Mouse (Mus musculus): ENCODE results near the gene Cdiptos. TPM values are rescaled to one million over a fixed set of nuclear protein-coding genes. Genes with fewer than 3 reads are reported as not detected.

The Cdiptos gene
- 2.0 TPM for polyA plus RNA-seq (2014; fragmentation: Illumina TruSeq; extraction: RNeasy Lipid Tissue Mini Kit (QIAGEN cat#74804); ENCODE audit: low read depth, low replicate concordance)

DNA sequence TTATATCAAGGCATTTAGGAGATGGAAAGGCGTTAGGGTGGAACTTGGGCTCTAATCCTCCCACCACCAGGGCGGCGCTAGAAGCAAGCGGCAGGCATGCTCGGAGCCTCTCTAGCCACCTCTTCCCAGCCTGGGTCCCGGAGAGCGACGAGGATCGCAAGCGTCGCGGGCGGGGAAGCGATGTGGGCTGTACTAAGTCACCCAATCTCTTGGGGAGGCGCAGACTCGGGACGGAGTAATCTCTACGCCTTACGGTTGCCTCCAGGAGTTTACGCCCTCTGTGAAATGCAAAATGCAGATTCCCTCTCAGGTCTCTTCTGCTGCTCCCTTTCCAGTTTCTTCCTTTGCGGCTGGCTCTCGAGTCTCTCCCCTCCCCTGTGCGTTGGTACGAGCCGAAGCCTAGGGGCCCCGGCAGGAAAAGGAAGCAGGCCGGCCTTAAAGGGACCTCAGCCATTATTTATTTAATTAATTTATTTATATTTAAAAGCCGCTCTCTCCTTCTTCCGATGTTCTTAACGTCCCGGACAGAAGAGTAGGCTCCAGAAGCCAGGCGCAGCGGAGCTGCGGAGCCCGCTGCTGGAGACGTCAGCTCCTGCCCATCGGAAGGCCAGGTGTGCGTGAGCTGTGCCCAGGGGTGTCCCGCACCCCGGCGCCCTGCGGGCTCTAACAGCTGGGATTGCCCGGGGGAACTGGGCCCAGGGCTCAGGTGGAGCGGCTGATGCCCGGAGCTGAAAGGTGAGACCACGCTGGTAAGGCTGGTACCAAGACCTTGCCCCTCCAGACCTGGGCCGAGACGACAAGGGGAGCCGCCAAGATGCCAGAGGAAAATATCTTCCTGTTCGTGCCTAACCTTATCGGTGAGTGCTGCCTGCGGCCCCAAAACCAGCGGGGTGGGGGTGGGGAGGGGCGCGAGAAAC is at the start of gene Cdiptos:
Cdiptos (minus strand) TSS at position 149 of the 917 bp plus-strand sequence.

DNA sequence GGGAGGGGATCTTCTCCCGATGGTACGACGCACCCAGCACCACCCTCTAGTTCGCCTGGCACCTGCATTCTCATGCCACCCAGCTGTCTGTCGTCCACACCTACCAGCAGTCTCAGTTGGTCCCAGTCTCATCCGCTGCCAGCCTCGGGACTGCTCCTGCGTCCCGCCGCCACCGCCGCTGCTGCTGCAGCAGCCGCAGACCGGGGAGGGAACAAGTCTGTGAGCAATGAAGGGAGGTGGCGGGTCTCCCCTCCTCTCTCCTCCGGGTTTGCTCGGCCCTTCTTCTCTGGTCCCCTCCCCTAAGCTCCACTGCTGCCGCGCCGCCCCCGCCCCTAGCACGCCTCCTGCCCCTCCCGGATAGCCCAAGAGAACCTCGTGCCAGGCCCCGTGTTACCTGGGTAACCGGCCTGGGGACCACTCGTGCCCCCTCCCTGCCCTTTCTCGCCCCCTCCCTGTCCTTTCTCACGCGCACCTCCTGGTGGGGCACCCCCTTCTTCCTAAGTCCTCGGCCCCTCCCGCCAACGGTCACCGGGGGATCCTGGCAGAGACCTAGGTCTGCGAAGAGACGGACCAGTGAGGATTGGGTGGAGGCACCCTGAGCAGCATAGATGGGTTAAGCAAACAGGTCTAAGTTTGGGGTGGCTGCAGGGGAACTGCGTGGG is 45.1 kb upstream of the Cdiptos start, which contains the start of the genes Gm42742 and Prrt2:
Gm42742 (minus strand) TSS at position 197 of the 662 bp plus-strand sequence.
Prrt2 (minus strand) TSS at position 311 of the 662 bp plus-strand sequence.

DNA sequence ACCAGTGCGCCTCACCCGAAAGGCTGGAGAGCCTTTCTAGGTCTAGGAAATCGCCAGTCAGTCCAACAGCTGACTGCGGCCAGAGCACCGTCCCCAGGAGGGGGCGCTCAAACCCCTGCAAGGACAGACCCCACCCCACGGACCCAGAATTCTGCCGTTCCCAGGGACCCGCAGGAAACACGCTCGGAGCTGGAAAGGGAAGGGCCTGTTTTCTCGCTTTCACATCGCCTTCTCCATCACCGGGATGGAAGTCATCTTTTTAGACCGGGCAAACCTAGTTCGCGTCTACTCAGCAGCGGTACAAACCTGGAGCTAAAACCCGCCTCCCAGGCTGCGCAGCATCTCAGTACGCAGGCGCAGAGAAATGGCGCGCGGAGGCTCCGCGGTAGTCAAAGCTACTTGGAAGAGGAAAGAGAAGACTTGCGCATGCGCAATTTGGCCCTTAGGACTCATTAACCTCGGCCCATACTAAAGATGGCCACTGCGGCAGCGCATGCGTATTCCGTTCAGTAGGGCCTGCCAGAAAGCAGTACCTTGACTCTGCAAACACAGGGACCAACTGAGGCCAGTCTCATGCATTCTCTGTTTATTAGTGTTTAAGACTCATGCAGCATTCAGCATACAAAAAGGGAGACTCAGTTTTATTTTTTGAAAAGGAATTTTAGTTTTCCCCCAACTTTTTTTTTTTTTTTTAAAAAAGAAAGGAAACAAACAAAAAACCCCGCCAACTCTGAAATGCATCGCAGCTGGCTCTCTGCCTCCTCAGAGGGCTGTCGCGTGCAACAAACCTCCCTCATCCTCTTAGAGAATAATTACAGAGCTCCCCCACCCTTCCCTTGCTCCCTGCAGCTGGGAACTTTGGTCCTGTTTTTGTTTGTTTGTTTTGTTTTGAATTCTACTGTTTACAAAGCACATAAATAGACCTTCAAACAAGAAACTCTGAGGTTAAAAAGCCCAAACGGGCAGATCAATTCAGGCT is 41.4 kb upstream of the Cdiptos start, which contains the start of gene Pagr1a:
Pagr1a (minus strand) TSS at position 382 of the 979 bp plus-strand sequence.

DNA sequence TGATC is 40.4 kb upstream of the Cdiptos start, which contains the start of gene Pagr1b:
Pagr1b (minus strand) TSS at position 4 of the 5 bp plus-strand sequence.

DNA sequence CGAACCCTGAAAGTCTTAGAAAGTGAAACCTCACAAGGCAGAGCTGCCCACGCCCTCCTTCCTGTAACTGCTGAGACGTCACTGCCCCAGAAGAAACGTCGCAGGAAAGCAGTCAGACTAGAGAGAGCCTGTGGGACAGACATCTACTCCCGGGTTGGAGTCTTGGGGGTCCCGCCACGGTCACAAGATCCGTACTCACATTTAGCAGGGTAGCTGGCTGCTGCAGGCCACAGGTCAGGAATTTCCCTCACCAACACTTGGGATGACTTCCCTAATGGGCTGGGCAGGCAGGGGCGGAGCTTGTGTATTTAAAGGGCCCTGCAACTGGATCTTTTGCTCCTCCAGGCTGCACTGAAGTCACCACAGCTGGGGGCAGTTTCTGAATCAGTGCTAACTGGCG is 38.4 kb upstream of the Cdiptos start, which contains the start of gene Mvp:
Mvp (minus strand) TSS at position 302 of the 400 bp plus-strand sequence.

DNA sequence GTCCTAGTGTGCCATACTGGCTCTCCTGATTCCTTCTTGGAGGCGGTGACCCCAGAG is 177 bp downstream of the Cdiptos start, which contains the start of gene Cdipt:
Cdipt (plus strand) TSS at position 22 of the 57 bp plus-strand sequence.

DNA sequence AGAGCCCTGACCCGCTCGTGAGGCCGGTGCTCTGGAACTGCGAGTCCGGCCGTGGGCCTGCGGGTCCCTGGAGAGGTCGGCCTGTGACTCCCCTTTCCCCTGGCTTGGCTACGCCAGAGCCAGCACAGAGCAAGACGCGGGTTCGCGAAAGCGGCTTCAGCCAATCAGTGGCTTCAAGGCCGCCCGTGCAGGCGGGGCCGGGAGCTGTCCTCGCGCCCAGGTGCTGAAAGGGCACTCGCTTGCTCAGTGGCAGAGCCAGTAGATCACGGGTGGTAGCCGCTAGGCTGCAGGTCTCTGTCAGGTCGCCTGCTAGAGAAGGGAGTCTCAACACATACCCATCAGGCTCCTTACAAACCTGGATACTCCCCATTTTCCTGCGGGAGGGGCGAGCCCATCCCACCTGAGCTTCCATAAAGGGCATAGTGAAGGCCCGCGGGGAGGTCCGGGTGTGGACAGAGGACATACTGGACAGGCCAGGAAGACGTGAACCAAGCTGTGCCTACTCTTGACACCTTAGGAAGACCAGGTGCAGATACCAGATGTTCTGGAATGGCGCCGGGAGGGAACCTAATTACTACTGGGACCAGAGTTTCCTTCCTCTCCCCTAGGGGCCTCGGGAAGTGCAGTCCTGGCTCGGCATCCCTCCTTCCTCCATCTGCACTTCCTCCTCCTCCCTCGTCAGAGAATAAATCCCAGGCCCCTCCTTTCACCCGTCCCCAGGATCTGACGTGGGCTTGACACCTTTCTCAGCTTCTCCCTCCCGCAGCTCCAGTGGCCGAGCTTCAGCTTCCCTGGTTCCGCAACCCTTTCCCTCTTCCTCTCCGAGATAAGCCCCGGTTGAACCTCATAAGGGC is 25.9 kb downstream of the Cdiptos start, which contains the start of gene Sez6l2:
Sez6l2 (plus strand) TSS at position 771 of the 854 bp plus-strand sequence.

DNA sequence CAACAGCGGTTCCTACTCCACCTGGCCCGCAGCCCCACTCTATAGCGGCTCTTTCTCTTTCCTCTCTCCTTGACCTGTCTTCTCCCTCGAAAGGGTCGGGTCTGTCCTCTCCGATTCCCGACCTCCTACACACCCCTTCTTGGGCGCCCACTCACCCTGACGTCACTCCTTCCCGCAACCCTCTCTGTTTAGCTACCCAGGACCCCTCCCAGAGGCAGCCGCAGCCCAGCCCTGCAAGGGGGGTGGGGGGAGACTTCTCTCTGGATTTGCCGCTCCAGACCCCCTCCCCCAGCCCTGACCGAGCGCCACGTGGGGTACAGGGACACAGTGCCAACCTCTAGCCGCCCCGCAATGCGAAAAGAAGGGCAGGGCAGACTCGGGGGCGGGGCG is 26.5 kb downstream of the Cdiptos start, which contains the start of gene Asphd1:
Asphd1 (minus strand) TSS at position 180 of the 390 bp plus-strand sequence.

DNA sequence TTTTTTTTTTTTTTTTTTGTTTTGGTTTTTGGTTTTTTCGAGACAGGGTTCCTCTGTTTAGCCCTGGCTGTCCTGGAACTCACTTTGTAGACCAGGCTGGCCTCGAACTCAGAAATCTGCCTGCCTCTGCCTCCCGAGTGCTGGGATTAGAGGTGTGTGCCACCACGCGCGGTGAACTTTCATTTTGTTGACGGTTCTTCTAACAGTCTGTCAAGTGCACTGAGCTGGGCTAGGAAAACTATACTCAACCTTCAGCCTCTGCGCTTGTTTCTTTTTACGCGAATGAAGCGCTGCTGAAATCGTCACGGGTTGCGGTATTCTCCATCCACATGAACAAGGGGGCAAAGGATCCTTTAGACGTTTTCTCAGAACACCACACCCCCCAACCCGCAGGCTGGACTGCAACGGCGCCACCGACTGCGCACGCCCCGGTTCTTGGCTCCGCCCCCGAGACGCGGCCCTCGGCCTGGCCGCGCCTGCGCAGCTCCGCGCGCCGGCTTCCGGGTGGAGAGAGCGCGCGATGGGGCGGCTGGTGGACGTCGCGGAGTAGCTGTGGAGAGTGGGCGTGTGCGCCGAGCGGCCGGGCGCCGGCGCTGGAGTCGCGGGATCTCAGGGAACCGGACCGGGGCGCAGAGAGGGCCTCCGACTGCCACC is 47.4 kb downstream of the Cdiptos start, which contains the start of gene Kctd13:
Kctd13 (plus strand) TSS at position 496 of the 654 bp plus-strand sequence.

DNA sequence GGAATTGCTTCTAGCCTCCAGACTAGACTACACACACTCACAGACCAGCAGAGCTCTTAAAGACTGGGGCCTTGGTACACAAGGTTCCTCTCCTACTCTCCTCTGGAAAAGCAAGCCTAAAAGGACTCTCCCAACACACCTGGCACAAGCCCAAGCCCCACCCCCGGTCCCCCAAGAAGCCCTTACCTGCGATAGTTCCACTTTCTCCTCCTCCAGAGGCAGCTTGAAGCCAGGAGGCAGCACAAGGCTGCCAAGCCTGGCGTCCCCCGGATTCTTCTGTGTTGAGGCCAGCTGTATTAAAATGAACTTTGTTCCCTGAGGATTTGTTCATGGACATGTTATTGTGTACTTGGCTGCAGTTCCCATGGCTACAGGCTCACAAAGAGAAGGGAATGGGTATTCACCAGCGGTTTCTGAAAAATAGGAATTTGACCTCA is 53.3 kb downstream of the Cdiptos start, which contains the start of gene Tmem219:
Tmem219 (minus strand) TSS at position 294 of the 437 bp plus-strand sequence.

Other genes starting within 250 kb of the Cdiptos start
- 30.8 TPM for gene Mapk3, start 216.5 kb downstream of the Cdiptos start, polyA plus RNA-seq (2014; fragmentation: Illumina TruSeq; extraction: RNeasy Lipid Tissue Mini Kit (QIAGEN cat#74804); ENCODE audit: low read depth, low replicate concordance)
- gene Gdpd3, start 209.8 kb downstream of the Cdiptos start, polyA plus RNA-seq (2014; fragmentation: Illumina TruSeq; extraction: RNeasy Lipid Tissue Mini Kit (QIAGEN cat#74804); ENCODE audit: low read depth, low replicate concordance): not detected
- 12.0 TPM for gene Ypel3, start 199.1 kb downstream of the Cdiptos start, polyA plus RNA-seq (2014; fragmentation: Illumina TruSeq; extraction: RNeasy Lipid Tissue Mini Kit (QIAGEN cat#74804); ENCODE audit: low read depth, low replicate concordance)
- not detected for gene Tbx6, start 194.6 kb downstream of the Cdiptos start, polyA plus RNA-seq (2014; fragmentation: Illumina TruSeq; extraction: RNeasy Lipid Tissue Mini Kit (QIAGEN cat#74804); ENCODE audit: low read depth, low replicate concordance)
- 28.4 TPM for gene Ppp4c, start 183.6 kb downstream of the Cdiptos start, polyA plus RNA-seq (2014; fragmentation: Illumina TruSeq; extraction: RNeasy Lipid Tissue Mini Kit (QIAGEN cat#74804); ENCODE audit: low read depth, low replicate concordance)
- not detected for gene Fam57b, start 178.4 kb downstream of the Cdiptos start, polyA plus RNA-seq (2014; fragmentation: Illumina TruSeq; extraction: RNeasy Lipid Tissue Mini Kit (QIAGEN cat#74804); ENCODE audit: low read depth, low replicate concordance)
- not detected for gene 4930451I11Rik, start 144.5 kb downstream of the Cdiptos start, polyA plus RNA-seq (2014; fragmentation: Illumina TruSeq; extraction: RNeasy Lipid Tissue Mini Kit (QIAGEN cat#74804); ENCODE audit: low read depth, low replicate concordance)
- not detected for gene Doc2a, start 128.7 kb downstream of the Cdiptos start, polyA plus RNA-seq (2014; fragmentation: Illumina TruSeq; extraction: RNeasy Lipid Tissue Mini Kit (QIAGEN cat#74804); ENCODE audit: low read depth, low replicate concordance)
- gene Hirip3, start 114.1 kb downstream of the Cdiptos start, polyA plus RNA-seq (2014; fragmentation: Illumina TruSeq; extraction: RNeasy Lipid Tissue Mini Kit (QIAGEN cat#74804); ENCODE audit: low read depth, low replicate concordance): 10.9 TPM
- gene Ino80e, start 113.7 kb downstream of the Cdiptos start, polyA plus RNA-seq (2014; fragmentation: Illumina TruSeq; extraction: RNeasy Lipid Tissue Mini Kit (QIAGEN cat#74804); ENCODE audit: low read depth, low replicate concordance): 13.4 TPM
- gene Taok2, start 91.4 kb downstream of the Cdiptos start, polyA plus RNA-seq (2014; fragmentation: Illumina TruSeq; extraction: RNeasy Lipid Tissue Mini Kit (QIAGEN cat#74804); ENCODE audit: low read depth, low replicate concordance): 9.9 TPM
- gene Tmem219, start 53.2 kb downstream of the Cdiptos start, polyA plus RNA-seq (2014; fragmentation: Illumina TruSeq; extraction: RNeasy Lipid Tissue Mini Kit (QIAGEN cat#74804); ENCODE audit: low read depth, low replicate concordance): 8.8 TPM
- gene Kctd13, start 47.2 kb downstream of the Cdiptos start, polyA plus RNA-seq (2014; fragmentation: Illumina TruSeq; extraction: RNeasy Lipid Tissue Mini Kit (QIAGEN cat#74804); ENCODE audit: low read depth, low replicate concordance): 3.4 TPM
- gene Asphd1, start 26.5 kb downstream of the Cdiptos start, polyA plus RNA-seq (2014; fragmentation: Illumina TruSeq; extraction: RNeasy Lipid Tissue Mini Kit (QIAGEN cat#74804); ENCODE audit: low read depth, low replicate concordance): not detected
- gene Sez6l2, start 25.5 kb downstream of the Cdiptos start, polyA plus RNA-seq (2014; fragmentation: Illumina TruSeq; extraction: RNeasy Lipid Tissue Mini Kit (QIAGEN cat#74804); ENCODE audit: low read depth, low replicate concordance): 39.4 TPM
- 18.4 TPM for gene Cdipt, start 184 bp downstream of the Cdiptos start, polyA plus RNA-seq (2014; fragmentation: Illumina TruSeq; extraction: RNeasy Lipid Tissue Mini Kit (QIAGEN cat#74804); ENCODE audit: low read depth, low replicate concordance)
- 2.0 TPM for gene Mvp, start 38.5 kb upstream of the Cdiptos start, polyA plus RNA-seq (2014; fragmentation: Illumina TruSeq; extraction: RNeasy Lipid Tissue Mini Kit (QIAGEN cat#74804); ENCODE audit: low read depth, low replicate concordance)
- not detected for gene Pagr1b, start 40.4 kb upstream of the Cdiptos start, polyA plus RNA-seq (2014; fragmentation: Illumina TruSeq; extraction: RNeasy Lipid Tissue Mini Kit (QIAGEN cat#74804); ENCODE audit: low read depth, low replicate concordance)
- not detected for gene Pagr1a, start 41.3 kb upstream of the Cdiptos start, polyA plus RNA-seq (2014; fragmentation: Illumina TruSeq; extraction: RNeasy Lipid Tissue Mini Kit (QIAGEN cat#74804); ENCODE audit: low read depth, low replicate concordance)
- 0.52 TPM for gene Gm42742, start 45.0 kb upstream of the Cdiptos start, polyA plus RNA-seq (2014; fragmentation: Illumina TruSeq; extraction: RNeasy Lipid Tissue Mini Kit (QIAGEN cat#74804); ENCODE audit: low read depth, low replicate concordance)
- gene Prrt2, start 45.1 kb upstream of the Cdiptos start, polyA plus RNA-seq (2014; fragmentation: Illumina TruSeq; extraction: RNeasy Lipid Tissue Mini Kit (QIAGEN cat#74804); ENCODE audit: low read depth, low replicate concordance): not detected
- gene Maz, start 50.9 kb upstream of the Cdiptos start, polyA plus RNA-seq (2014; fragmentation: Illumina TruSeq; extraction: RNeasy Lipid Tissue Mini Kit (QIAGEN cat#74804); ENCODE audit: low read depth, low replicate concordance): 19.4 TPM
- gene Kif22, start 66.4 kb upstream of the Cdiptos start, polyA plus RNA-seq (2014; fragmentation: Illumina TruSeq; extraction: RNeasy Lipid Tissue Mini Kit (QIAGEN cat#74804); ENCODE audit: low read depth, low replicate concordance): 1.9 TPM
- gene Zg16, start 111.2 kb upstream of the Cdiptos start, polyA plus RNA-seq (2014; fragmentation: Illumina TruSeq; extraction: RNeasy Lipid Tissue Mini Kit (QIAGEN cat#74804); ENCODE audit: low read depth, low replicate concordance): 1.6 TPM
- 0.52 TPM for gene AI467606, start 115.3 kb upstream of the Cdiptos start, polyA plus RNA-seq (2014; fragmentation: Illumina TruSeq; extraction: RNeasy Lipid Tissue Mini Kit (QIAGEN cat#74804); ENCODE audit: low read depth, low replicate concordance)
- gene Qprt, start 146.1 kb upstream of the Cdiptos start, polyA plus RNA-seq (2014; fragmentation: Illumina TruSeq; extraction: RNeasy Lipid Tissue Mini Kit (QIAGEN cat#74804); ENCODE audit: low read depth, low replicate concordance): 0.29 TPM
- gene Spn, start 161.7 kb upstream of the Cdiptos start, polyA plus RNA-seq (2014; fragmentation: Illumina TruSeq; extraction: RNeasy Lipid Tissue Mini Kit (QIAGEN cat#74804); ENCODE audit: low read depth, low replicate concordance): 0.52 TPM
- 14.8 TPM for gene Cd2bp2, start 220.0 kb upstream of the Cdiptos start, polyA plus RNA-seq (2014; fragmentation: Illumina TruSeq; extraction: RNeasy Lipid Tissue Mini Kit (QIAGEN cat#74804); ENCODE audit: low read depth, low replicate concordance)
- 3.7 TPM for gene Tbc1d10b, start 232.4 kb upstream of the Cdiptos start, polyA plus RNA-seq (2014; fragmentation: Illumina TruSeq; extraction: RNeasy Lipid Tissue Mini Kit (QIAGEN cat#74804); ENCODE audit: low read depth, low replicate concordance)
- gene Mylpf, start 232.8 kb upstream of the Cdiptos start, polyA plus RNA-seq (2014; fragmentation: Illumina TruSeq; extraction: RNeasy Lipid Tissue Mini Kit (QIAGEN cat#74804); ENCODE audit: low read depth, low replicate concordance): 9.2 TPM

Measured in adrenal gland, adult 10 weeks (tissue).